Mouse (Mus musculus): ENCODE results near the gene Nfatc4. TPM values are rescaled to one million over a fixed set of nuclear protein-coding genes. Genes with fewer than 3 reads are reported as not detected.

The Nfatc4 gene
- polyA plus RNA-seq, 1 experiment from 2014 or later: 0.67 TPM

DNA sequence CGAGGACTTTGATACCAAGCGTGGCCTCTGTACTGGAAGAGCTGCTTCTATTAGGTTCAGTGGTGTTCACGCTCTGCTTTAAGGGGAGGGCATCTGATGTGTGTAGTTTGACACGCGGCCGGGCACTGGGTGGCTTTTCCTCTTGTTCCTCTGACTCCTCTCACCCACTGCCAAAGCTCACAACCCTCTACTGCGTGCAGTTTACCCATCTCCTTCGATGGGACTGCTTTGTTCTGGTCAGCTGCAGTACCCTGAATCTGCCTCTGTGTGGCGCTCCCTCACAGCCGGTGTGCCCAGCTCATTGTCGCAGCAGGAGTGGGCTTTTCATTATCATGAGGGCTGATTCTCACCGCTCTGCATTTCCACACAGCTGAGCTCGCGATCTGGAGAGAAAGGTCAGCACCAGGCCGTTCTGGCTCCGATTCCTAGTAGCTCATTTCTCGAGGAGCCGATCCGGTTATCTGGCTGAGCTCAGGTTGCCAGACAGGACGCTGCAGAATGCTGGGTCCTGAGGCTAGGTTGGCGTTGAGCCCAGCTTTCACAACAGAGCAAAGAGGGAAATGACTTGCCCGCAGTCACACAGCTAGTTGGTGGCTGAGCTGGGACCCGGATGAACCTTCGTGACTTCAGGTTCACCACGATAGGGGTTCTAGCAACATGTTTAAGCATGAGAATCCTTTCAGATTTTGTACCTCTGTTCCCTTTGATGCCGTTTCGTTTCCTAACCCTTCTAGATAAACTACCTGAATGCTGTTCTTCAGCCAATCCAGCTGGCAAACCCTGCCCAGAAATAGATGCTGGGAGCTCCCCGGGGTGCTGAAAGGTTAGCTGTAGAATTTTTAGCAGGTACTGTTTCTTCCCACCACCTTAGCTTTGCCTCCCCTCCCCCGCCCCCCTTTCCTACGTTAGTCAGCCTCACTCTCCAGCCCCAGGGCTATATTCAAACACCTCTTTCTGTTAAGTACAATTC, 51.1 kb downstream of the Nfatc4 start:
- Histone ChIP-seq H3K4me2 (peak overlapping the region; percentile 68), H3K9ac (no peak overlapping the region), H3K4me1 (replicated peaks) (peaks cover 25% of the 10 kb centered on the region), H3K36me3 (replicated peaks) (peaks cover 11% of the 10 kb centered on the region; the same call in 1 of the 2 replicates), H3K4me3 (replicated peaks) (peak overlapping the region; percentile 36), H3K9me3 (replicated peaks) (no peaks in the 10 kb centered on the region), H3K27ac (replicated peaks) (no peak overlapping the region), H3K27me3 (peaks cover 24% of the 10 kb centered on the region; the same call in 1 of the 2 replicates)
- 11% methylated on average over 30 of the region's 30 CpGs for WGBS (ENCODE audit: insufficient replicate concordance)
- ATAC-seq (ENCODE audit: insufficient read depth): peak; percentile 47; the same call in 1 of the 2 replicates

DNA sequence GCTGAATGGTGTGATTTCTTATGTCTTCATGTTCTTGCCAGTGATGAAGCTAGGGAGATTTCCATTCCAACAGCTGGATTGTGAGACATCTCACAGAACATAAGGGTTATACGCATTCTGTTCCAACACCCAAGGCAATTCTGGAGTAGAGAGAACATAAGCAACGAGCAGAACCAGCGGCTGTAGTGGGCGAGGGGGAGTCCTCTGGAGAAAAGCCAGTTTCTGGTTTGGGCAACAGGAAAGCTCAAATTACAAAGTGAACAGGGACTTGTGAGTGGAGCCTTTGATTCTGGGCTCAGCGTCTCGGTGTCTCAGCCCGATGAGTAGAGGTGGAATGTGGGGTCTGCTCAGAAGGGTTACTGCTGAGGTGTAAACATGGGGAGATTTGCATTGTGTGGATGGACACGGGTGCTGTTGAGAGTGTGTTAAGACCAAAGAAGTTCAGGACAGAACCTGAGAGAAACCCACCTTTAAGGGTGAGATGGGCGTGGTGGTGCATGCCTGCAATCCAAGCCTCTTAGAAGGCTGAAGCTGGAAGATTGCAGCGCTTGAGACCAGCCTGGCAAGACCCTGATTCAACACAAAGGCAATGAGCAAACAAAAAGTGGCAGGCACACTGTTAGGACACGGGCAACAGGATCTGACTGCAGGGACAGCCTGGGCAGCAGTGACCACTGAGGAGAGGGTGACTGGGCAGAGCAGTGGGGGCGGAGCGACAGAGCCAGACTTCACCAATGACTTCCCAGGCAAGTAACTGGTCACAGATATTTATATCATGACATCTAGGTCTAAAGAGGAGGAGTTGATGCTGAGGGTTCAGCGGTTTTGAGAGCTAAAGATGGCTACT, 54.7 kb downstream of the Nfatc4 start:
- Histone ChIP-seq H3K4me1 (replicated peaks) (peaks cover 32% of the 10 kb centered on the region), H3K4me2 (no peak overlapping the region), H3K4me3 (replicated peaks) (no peak overlapping the region), H3K9me3 (replicated peaks) (no peaks in the 10 kb centered on the region), H3K27me3 (peaks cover 24% of the 10 kb centered on the region; the same call in 1 of the 2 replicates), H3K27ac (replicated peaks) (no peak overlapping the region), H3K36me3 (replicated peaks) (no peaks in the 10 kb centered on the region), H3K9ac (no peak overlapping the region)
- 25% methylated on average over 14 of the region's 14 CpGs for WGBS (ENCODE audit: insufficient replicate concordance)
- no peak for ATAC-seq (ENCODE audit: insufficient read depth)

DNA sequence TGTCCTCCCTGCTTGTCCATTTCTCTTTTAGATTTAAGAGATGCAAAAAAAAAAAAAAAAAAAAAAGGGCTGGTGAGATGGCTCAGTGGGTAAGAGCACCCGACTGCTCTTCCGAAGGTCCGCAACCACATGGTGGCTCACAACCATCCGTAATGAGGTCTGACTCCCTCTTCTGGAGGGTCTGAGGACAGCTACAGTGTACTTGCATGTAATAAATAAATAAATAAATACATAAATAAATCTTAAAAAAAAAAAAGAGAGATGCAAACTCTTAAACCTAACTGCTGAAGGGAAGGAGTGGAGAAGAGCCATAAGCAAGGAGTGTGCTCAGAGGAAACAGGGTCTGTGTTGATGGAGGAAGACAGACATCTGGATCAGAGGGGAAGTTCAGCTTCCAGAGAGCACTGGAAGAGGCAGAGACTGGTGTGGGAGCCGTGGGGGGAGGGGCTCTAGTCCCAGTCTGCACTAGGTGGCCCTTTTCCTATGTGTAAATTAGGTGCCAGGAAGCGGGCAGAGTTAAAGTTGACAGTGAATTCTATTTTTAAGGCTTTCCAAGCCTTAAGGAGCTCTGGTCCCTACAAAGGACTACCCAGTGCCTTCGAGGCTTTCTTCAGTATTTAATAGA, 55.5 kb downstream of the Nfatc4 start:
- Histone ChIP-seq H3K4me2 (no peak overlapping the region), H3K9me3 (replicated peaks) (no peaks in the 10 kb centered on the region), H3K9ac (no peak overlapping the region), H3K4me3 (replicated peaks) (no peak overlapping the region), H3K27ac (replicated peaks) (no peak overlapping the region), H3K4me1 (replicated peaks) (peaks cover 36% of the 10 kb centered on the region), H3K27me3 (peaks cover 24% of the 10 kb centered on the region; the same call in 1 of the 2 replicates), H3K36me3 (replicated peaks) (no peaks in the 10 kb centered on the region)
- no peak for ATAC-seq (ENCODE audit: insufficient read depth)
- 16% methylated on average over 7 of the region's 7 CpGs for WGBS (ENCODE audit: insufficient replicate concordance)

DNA sequence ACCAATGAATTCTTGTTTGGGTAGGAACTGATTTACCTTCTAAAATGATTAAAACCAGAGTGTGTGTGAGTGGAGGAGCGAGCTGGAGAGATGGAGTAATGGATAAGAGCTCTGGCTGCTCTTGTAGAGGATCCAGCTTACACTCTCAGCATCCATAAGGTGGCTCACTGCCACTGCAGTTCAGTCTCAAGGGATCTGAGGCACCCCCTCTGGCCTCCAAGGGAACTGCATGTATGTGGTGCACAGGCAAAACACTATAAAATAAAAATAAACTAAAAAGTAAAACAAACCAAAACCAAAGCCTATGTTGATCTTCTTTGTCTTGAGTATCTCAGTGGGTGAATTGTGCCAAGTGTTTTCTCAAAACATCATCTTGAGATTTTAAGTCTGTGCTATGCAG, 56.7 kb downstream of the Nfatc4 start:
- peaks cover 38% of the 10 kb centered on the region for H3K4me1 ChIP-seq (replicated peaks)
- H3K36me3 ChIP-seq (replicated peaks): no peaks in the 10 kb centered on the region
- H3K9me3 ChIP-seq (replicated peaks): no peaks in the 10 kb centered on the region
- no peak overlapping the region for H3K9ac ChIP-seq
- 18% methylated on average over 1 of the region's 1 CpGs for WGBS (ENCODE audit: insufficient replicate concordance)
- no peak overlapping the region for H3K4me3 ChIP-seq (replicated peaks)
- peaks cover 24% of the 10 kb centered on the region; the same call in 1 of the 2 replicates for H3K27me3 ChIP-seq
- no peak overlapping the region for H3K4me2 ChIP-seq
- ATAC-seq (ENCODE audit: insufficient read depth): no peak
- H3K27ac ChIP-seq (replicated peaks): no peak overlapping the region

DNA sequence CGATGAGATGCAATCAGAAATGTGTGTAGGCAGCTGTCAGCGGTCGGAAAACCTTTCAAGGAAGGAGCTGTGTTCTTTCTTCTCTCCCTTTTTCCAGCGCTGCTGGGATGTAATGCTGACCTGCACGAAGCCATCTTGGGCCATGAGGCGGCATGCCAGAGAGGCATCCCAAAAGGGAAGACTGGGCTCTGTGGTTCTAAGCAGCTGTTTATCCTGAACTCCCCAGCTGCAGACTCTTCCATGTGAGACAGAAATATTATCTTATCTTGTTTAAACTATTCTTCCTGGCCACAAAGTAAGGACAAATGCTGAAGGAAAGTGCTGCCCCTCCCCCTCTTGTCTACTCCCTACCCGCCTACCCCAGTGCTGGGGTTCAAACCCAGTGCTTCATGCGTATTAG, 58.0 kb downstream of the Nfatc4 start:
- Histone ChIP-seq H3K9ac (no peak overlapping the region), H3K36me3 (replicated peaks) (peaks cover under 1% of the 10 kb centered on the region; the same call in 1 of the 2 replicates), H3K4me2 (no peak overlapping the region), H3K27ac (replicated peaks) (no peak overlapping the region), H3K27me3 (peaks cover 16% of the 10 kb centered on the region; the same call in 1 of the 2 replicates), H3K4me3 (replicated peaks) (no peak overlapping the region), H3K4me1 (replicated peaks) (peaks cover 47% of the 10 kb centered on the region), H3K9me3 (replicated peaks) (no peaks in the 10 kb centered on the region)
- ATAC-seq (ENCODE audit: insufficient read depth): no peak
- WGBS (ENCODE audit: insufficient replicate concordance): 45% methylated on average over 8 of the region's 8 CpGs

DNA sequence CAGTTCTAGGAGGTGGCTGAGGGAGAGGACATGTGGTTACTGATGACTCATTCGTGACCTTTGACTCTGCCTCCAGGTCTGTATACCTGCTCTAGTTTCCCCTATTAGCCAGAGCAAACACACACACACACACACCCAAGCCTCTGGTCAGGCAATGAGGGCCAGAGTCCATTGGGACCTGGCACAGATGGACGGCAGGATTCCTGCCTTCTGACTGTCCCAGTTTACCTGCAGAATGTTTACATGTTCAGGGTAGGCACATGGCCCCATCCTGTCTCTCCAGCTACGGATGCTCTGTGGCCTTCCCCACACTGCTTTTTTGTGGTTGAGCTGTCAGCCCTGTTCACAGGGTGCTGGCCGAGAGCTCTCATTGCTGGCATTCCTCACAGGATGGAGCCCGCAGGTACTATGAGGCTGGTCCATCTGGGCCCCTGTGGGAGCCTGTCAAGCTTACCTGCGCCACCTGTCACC, 59.3 kb downstream of the Nfatc4 start:
- Histone ChIP-seq H3K4me3 (replicated peaks) (no peak overlapping the region), H3K4me1 (replicated peaks) (peaks cover 60% of the 10 kb centered on the region), H3K27ac (replicated peaks) (peak overlapping the region; percentile 75), H3K27me3 (peaks cover 14% of the 10 kb centered on the region; the same call in 1 of the 2 replicates), H3K36me3 (replicated peaks) (peaks cover 13% of the 10 kb centered on the region), H3K4me2 (peak overlapping the region; percentile 29), H3K9ac (no peak overlapping the region), H3K9me3 (replicated peaks) (no peaks in the 10 kb centered on the region)
- WGBS (ENCODE audit: insufficient replicate concordance): 39% methylated on average over 6 of the region's 6 CpGs
- peak; percentile 57 for ATAC-seq (ENCODE audit: insufficient read depth)

DNA sequence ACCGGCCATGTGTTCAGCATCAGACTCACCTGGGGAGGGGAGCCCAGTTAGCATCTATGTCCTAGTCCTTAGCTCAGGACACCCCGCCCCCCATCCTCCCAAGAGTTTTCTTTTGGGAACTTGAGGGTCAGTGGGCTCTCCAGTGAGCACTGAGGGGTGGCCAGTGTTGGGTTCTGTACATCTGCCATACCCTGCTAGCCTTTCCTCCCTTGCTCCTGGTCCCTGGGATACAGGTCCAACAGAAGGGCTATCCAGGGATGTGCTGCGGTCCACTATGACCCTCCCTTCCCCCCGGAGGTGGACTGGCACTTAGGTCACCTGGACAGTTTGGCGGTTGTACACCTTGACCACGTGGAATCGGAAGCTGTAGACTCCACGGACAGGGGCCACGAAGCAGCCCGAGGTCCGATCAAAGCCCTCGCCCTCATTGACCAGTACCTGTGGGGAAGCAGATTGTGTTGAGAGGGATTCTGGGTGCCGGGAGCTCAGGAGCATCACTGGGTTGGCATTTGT, 60.3 kb downstream of the Nfatc4 start:
- no peak overlapping the region for H3K4me2 ChIP-seq

More for the DNA sequence above, 60.3 kb downstream of the Nfatc4 start:
- H3K4me1 ChIP-seq (replicated peaks): peaks cover 54% of the 10 kb centered on the region
- peaks cover 23% of the 10 kb centered on the region for H3K36me3 ChIP-seq (replicated peaks)
- no peak overlapping the region for H3K4me3 ChIP-seq (replicated peaks)
- 0 out of 2 replicates have a peak, but pooled peaks cover 5% of the 10 kb centered on the region for H3K27me3 ChIP-seq
- peak overlapping the region; percentile 75 for H3K27ac ChIP-seq (replicated peaks)
- no peak for ATAC-seq (ENCODE audit: insufficient read depth)
- no peaks in the 10 kb centered on the region for H3K9me3 ChIP-seq (replicated peaks)
- H3K9ac ChIP-seq: no peak overlapping the region
- 77% methylated on average over 13 of the region's 13 CpGs for WGBS (ENCODE audit: insufficient replicate concordance)

Other genes starting within 250 kb of the Nfatc4 start
- 1.1 and 1.9 TPM in 2 replicates for gene Fitm1, start 247.5 kb upstream of the Nfatc4 start, polyA plus RNA-seq (2015; fragmentation: Nextera tagmentation; extraction: Ambion mirVana)
- gene Psme1, start 245.0 kb upstream of the Nfatc4 start, polyA plus RNA-seq (2015; fragmentation: Nextera tagmentation; extraction: Ambion mirVana): 108 and 116 TPM in 2 replicates
- 25.6 and 25.9 TPM in 2 replicates for gene Emc9, start 237.8 kb upstream of the Nfatc4 start, polyA plus RNA-seq (2015; fragmentation: Nextera tagmentation; extraction: Ambion mirVana)
- gene Psme2, start 232.0 kb upstream of the Nfatc4 start, polyA plus RNA-seq (2015; fragmentation: Nextera tagmentation; extraction: Ambion mirVana): 173 and 191 TPM in 2 replicates
- 9.1 and 12.0 TPM in 2 replicates for gene Rnf31, start 231.4 kb upstream of the Nfatc4 start, polyA plus RNA-seq (2015; fragmentation: Nextera tagmentation; extraction: Ambion mirVana)
- gene Irf9, start 219.6 kb upstream of the Nfatc4 start, polyA plus RNA-seq (2015; fragmentation: Nextera tagmentation; extraction: Ambion mirVana): 20.7 and 20.9 TPM in 2 replicates
- 1.7 and 1.9 TPM in 2 replicates for gene Rec8, start 205.1 kb upstream of the Nfatc4 start, polyA plus RNA-seq (2015; fragmentation: Nextera tagmentation; extraction: Ambion mirVana)
- 26.6 and 36.7 TPM in 2 replicates for gene Ipo4, start 187.2 kb upstream of the Nfatc4 start, polyA plus RNA-seq (2015; fragmentation: Nextera tagmentation; extraction: Ambion mirVana)
- gene Gm49378, start 185.2 kb upstream of the Nfatc4 start, polyA plus RNA-seq (2015; fragmentation: Nextera tagmentation; extraction: Ambion mirVana): 0.54 and 0.67 TPM in 2 replicates
- gene Tm9sf1, start 179.3 kb upstream of the Nfatc4 start, polyA plus RNA-seq (2015; fragmentation: Nextera tagmentation; extraction: Ambion mirVana): 48.4 and 51.7 TPM in 2 replicates
- gene Tssk4, start 173.0 kb upstream of the Nfatc4 start, polyA plus RNA-seq (2015; fragmentation: Nextera tagmentation; extraction: Ambion mirVana): 0.09 TPM in 1 of 2 replicates, not detected in the other
- gene Mdp1, start 162.6 kb upstream of the Nfatc4 start, polyA plus RNA-seq (2015; fragmentation: Nextera tagmentation; extraction: Ambion mirVana): 18.4 and 18.5 TPM in 2 replicates
- gene Gmpr2, start 151.2 kb upstream of the Nfatc4 start, polyA plus RNA-seq (2015; fragmentation: Nextera tagmentation; extraction: Ambion mirVana): 21.2 and 25.6 TPM in 2 replicates
- gene Nedd8, start 151.0 kb upstream of the Nfatc4 start, polyA plus RNA-seq (2015; fragmentation: Nextera tagmentation; extraction: Ambion mirVana): 218 and 233 TPM in 2 replicates
- 21.0 and 22.4 TPM in 2 replicates for gene Tinf2, start 141.3 kb upstream of the Nfatc4 start, polyA plus RNA-seq (2015; fragmentation: Nextera tagmentation; extraction: Ambion mirVana)
- 2.9 and 3.9 TPM in 2 replicates for gene Tgm1, start 109.2 kb upstream of the Nfatc4 start, polyA plus RNA-seq (2015; fragmentation: Nextera tagmentation; extraction: Ambion mirVana)
- 10.5 and 11.0 TPM in 2 replicates for gene Rabggta, start 100.9 kb upstream of the Nfatc4 start, polyA plus RNA-seq (2015; fragmentation: Nextera tagmentation; extraction: Ambion mirVana)
- gene Dhrs1, start 77.5 kb upstream of the Nfatc4 start, polyA plus RNA-seq (2015; fragmentation: Nextera tagmentation; extraction: Ambion mirVana): 39.4 and 43.5 TPM in 2 replicates
- 23.4 and 24.4 TPM in 2 replicates for gene Nop9, start 77.5 kb upstream of the Nfatc4 start, polyA plus RNA-seq (2015; fragmentation: Nextera tagmentation; extraction: Ambion mirVana)
- gene Cideb, start 64.7 kb upstream of the Nfatc4 start, polyA plus RNA-seq (2015; fragmentation: Nextera tagmentation; extraction: Ambion mirVana): 57.5 and 77.8 TPM in 2 replicates
- 0.74 and 0.93 TPM in 2 replicates for gene Ltb4r2, start 61.7 kb upstream of the Nfatc4 start, polyA plus RNA-seq (2015; fragmentation: Nextera tagmentation; extraction: Ambion mirVana)
- 14.0 and 14.5 TPM in 2 replicates for gene Ltb4r1, start 57.2 kb upstream of the Nfatc4 start, polyA plus RNA-seq (2015; fragmentation: Nextera tagmentation; extraction: Ambion mirVana)
- gene Adcy4, start 39.0 kb upstream of the Nfatc4 start, polyA plus RNA-seq (2015; fragmentation: Nextera tagmentation; extraction: Ambion mirVana): 1.4 and 1.9 TPM in 2 replicates
- gene Ripk3, start 34.3 kb upstream of the Nfatc4 start, polyA plus RNA-seq (2015; fragmentation: Nextera tagmentation; extraction: Ambion mirVana): 16.9 and 19.7 TPM in 2 replicates
- gene Nynrin, start 30.9 kb downstream of the Nfatc4 start, polyA plus RNA-seq (2015; fragmentation: Nextera tagmentation; extraction: Ambion mirVana): 2.0 and 2.1 TPM in 2 replicates
- 0.20 and 0.31 TPM in 2 replicates for gene Cbln3, start 61.2 kb downstream of the Nfatc4 start, polyA plus RNA-seq (2015; fragmentation: Nextera tagmentation; extraction: Ambion mirVana)
- gene Khnyn, start 61.8 kb downstream of the Nfatc4 start, polyA plus RNA-seq (2015; fragmentation: Nextera tagmentation; extraction: Ambion mirVana): 8.6 and 10.1 TPM in 2 replicates
- 12.8 and 15.5 TPM in 2 replicates for gene Sdr39u1, start 77.1 kb downstream of the Nfatc4 start, polyA plus RNA-seq (2015; fragmentation: Nextera tagmentation; extraction: Ambion mirVana)
- 0.36 and 0.47 TPM in 2 replicates for gene Cma1, start 121.5 kb downstream of the Nfatc4 start, polyA plus RNA-seq (2015; fragmentation: Nextera tagmentation; extraction: Ambion mirVana)
- not detected in 2 replicates for gene Cma2, start 127.8 kb downstream of the Nfatc4 start, polyA plus RNA-seq (2015; fragmentation: Nextera tagmentation; extraction: Ambion mirVana)
- gene Mcpt1, start 194.8 kb downstream of the Nfatc4 start, polyA plus RNA-seq (2015; fragmentation: Nextera tagmentation; extraction: Ambion mirVana): not detected in 2 replicates
- gene Mcpt9, start 207.4 kb downstream of the Nfatc4 start, polyA plus RNA-seq (2015; fragmentation: Nextera tagmentation; extraction: Ambion mirVana): not detected in 2 replicates
- 0.14 and 0.15 TPM in 2 replicates for gene Mcpt2, start 218.9 kb downstream of the Nfatc4 start, polyA plus RNA-seq (2015; fragmentation: Nextera tagmentation; extraction: Ambion mirVana)
- not detected in 2 replicates for gene Mcpt4, start 239.2 kb downstream of the Nfatc4 start, polyA plus RNA-seq (2015; fragmentation: Nextera tagmentation; extraction: Ambion mirVana)